Mouse (Mus musculus): ENCODE measurements around the gene Stil. TPM values are rescaled to one million over a fixed set of nuclear protein-coding genes. Genes with fewer than 3 reads are reported as not detected.
"Not testable (repeated sequence)": the region's sequence is repeated elsewhere in the genome, so short reads cannot be mapped to it uniquely, and the experiment has no call there.

Stil gene
- 1.8 and 2.6 TPM in 2 replicates for polyA plus RNA-seq (2015; fragmentation: Nextera tagmentation; extraction: Ambion mirVana)

- Histone ChIP-seq H3K4me2 (peak within 1 kb of the TSS; percentile 93), H3K27ac (peak within 1 kb of the TSS; percentile 95), H3K4me3 (peak within 1 kb of the TSS; percentile 67), H3K27me3 (replicated peaks) (no peaks in the 10 kb centered on the region), H3K4me1 (peaks cover 15% of the 10 kb centered on the region), H3K9ac (peak within 1 kb of the TSS; percentile 69), H3K9me3 (no peaks in the 10 kb centered on the region), H3K36me3 (replicated peaks) (no peaks in the 10 kb centered on the region)
- ATAC-seq (replicated peaks), result peak; percentile 100
- under 1% methylated on average over 52 of the region's 52 CpGs for WGBS
Measured at GRCm38 (mm10) chr4:114999773-115000428, at the start of gene Stil. Gene Stil, plus strand, starts transcription at chr4:115000159.

DNA sequence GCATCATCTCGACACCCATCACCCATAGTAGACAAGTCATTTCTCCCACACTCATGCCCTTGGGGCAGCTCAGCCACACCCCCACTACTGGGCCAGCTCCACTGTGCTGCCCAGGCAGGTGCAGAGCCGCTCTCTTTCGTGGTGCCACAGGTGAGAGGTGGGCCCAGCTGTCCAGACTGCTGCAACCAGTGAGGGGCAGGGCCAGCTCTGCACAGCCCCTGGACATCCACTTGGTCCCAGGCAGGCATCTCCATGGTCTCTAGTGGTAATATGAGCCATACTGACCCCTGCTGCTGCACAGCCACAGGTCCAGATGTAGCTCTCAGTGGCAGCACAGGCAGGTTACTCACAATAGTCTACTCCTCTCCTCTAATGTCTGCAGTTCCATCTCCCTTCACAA, 46.8 kb upstream of the Stil start:
- WGBS, result 79% methylated on average over 3 of the region's 3 CpGs
- Histone ChIP-seq H3K27ac (no peak overlapping the region), H3K4me3 (no peak overlapping the region), H3K9ac (no peak overlapping the region), H3K36me3 (replicated peaks) (no peaks in the 10 kb centered on the region), H3K27me3 (replicated peaks) (no peaks in the 10 kb centered on the region), H3K9me3 (no peaks in the 10 kb centered on the region), H3K4me2 (no peak overlapping the region), H3K4me1 (no peaks in the 10 kb centered on the region)
- ATAC-seq (replicated peaks), result peak; percentile 62

DNA sequence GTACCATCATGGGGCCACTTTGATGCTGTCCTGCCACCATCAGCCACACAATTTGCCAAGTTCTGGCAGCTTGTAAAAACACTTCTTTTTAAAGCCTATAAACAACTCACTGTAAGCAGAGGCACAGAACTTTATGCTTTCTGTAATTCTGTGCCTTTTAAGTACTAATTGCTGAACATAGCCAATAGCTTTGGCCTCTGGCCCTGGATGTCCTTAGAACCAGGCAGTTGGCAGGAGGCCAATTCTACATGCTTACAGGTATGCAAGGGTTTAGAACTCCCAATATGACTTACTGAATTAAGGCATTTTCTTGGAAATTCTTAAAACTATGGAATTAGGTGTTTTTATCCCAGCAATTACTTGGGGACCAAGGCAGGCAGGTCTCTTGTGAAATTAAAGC, 42.6 kb upstream of the Stil start:
- Histone ChIP-seq H3K27me3 (replicated peaks) (no peaks in the 10 kb centered on the region), H3K4me1 (no peaks in the 10 kb centered on the region), H3K9ac (no peak overlapping the region), H3K27ac (no peak overlapping the region), H3K4me2 (no peak overlapping the region), H3K4me3 (no peak overlapping the region), H3K36me3 (replicated peaks) (0 out of 2 replicates have a peak, but pooled peaks cover 1% of the 10 kb centered on the region), H3K9me3 (no peaks in the 10 kb centered on the region)
- ATAC-seq (replicated peaks), result no peak

DNA sequence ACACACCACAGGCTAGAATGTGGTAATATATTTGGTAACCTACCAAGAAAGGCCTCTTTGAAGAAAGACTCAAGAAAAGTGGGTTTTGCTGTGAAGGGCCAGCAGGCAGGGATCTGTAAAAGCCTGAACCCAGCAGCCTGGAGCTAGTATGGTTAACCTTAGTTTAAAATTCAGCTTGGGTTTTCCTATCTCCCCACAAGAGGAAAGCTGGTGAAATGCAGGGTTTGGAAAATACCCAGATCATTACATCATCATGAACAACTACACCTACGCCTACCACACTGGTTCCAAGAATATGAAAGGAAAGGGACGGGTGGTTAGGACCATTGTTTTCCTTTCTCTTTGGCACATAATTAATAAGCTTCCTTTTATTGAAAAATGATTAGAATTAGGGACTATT, 41.7 kb upstream of the Stil start:
- Histone ChIP-seq H3K4me2 (no peak overlapping the region), H3K36me3 (replicated peaks) (peaks cover 2% of the 10 kb centered on the region; the same call in 1 of the 2 replicates), H3K27ac (no peak overlapping the region), H3K4me3 (no peak overlapping the region), H3K9me3 (no peaks in the 10 kb centered on the region), H3K4me1 (no peaks in the 10 kb centered on the region), H3K9ac (no peak overlapping the region), H3K27me3 (replicated peaks) (no peaks in the 10 kb centered on the region)
- no peak for ATAC-seq (replicated peaks)
- WGBS, result 83% methylated on average over 2 of the region's 2 CpGs

- H3K9me3 ChIP-seq, result no peaks in the 10 kb centered on the region
- no peak overlapping the region for H3K27ac ChIP-seq
- H3K9ac ChIP-seq, result no peak overlapping the region
- peaks cover 2% of the 10 kb centered on the region; the same call in 1 of the 2 replicates for H3K36me3 ChIP-seq (replicated peaks)
- no peaks in the 10 kb centered on the region for H3K27me3 ChIP-seq (replicated peaks)
- no peak for ATAC-seq (replicated peaks)
- WGBS, result 96% methylated on average over 4 of the region's 4 CpGs
- H3K4me1 ChIP-seq, result no peaks in the 10 kb centered on the region
- no peak overlapping the region for H3K4me3 ChIP-seq
- H3K4me2 ChIP-seq, result no peak overlapping the region
Measured at GRCm38 (mm10) chr4:114958786-114959185, 41.2 kb upstream of the Stil start.

DNA sequence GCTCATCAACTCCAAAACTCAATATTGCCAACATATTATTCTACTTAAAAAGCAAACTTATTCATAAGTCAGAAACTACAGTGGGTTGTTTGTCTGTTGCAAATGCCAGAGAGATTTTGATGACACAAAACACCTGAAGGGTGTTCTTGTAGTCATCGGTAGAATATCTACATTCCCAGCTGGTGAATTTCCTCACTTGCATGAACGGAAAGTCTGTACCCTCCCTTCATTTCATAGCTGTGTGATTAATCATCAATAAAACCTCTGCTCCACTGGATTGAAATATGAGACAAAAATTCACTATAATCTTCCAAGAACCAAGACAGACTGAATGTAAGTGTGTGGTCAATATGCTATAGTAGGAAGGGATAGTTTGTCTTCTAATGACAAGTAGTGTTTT, 40.4 kb upstream of the Stil start:
- no peak overlapping the region for H3K4me2 ChIP-seq
- H3K9me3 ChIP-seq, result no peaks in the 10 kb centered on the region
- 95% methylated on average over 2 of the region's 2 CpGs for WGBS
- no peaks in the 10 kb centered on the region for H3K27me3 ChIP-seq (replicated peaks)
- H3K36me3 ChIP-seq (replicated peaks), result peaks cover 2% of the 10 kb centered on the region; the same call in 1 of the 2 replicates
- H3K27ac ChIP-seq, result no peak overlapping the region
- H3K4me1 ChIP-seq, result no peaks in the 10 kb centered on the region
- H3K9ac ChIP-seq, result no peak overlapping the region
- H3K4me3 ChIP-seq, result no peak overlapping the region
- ATAC-seq (replicated peaks), result no peak

- H3K4me1 ChIP-seq; H3K27ac ChIP-seq; H3K4me2 ChIP-seq; H3K9me3 ChIP-seq; H3K9ac ChIP-seq; ATAC-seq (replicated peaks); H3K4me3 ChIP-seq; H3K27me3 ChIP-seq (replicated peaks): not testable (repeated sequence)
- H3K36me3 ChIP-seq (replicated peaks), result peaks cover 16% of the 10 kb centered on the region; the same call in 1 of the 2 replicates
- WGBS, result 95% methylated on average over 2 of the region's 2 CpGs
Measured at GRCm38 (mm10) chr4:114960881-114961280, 39.1 kb upstream of the Stil start.

- Histone ChIP-seq H3K4me1 (no peaks in the 10 kb centered on the region), H3K9ac (no peak overlapping the region), H3K9me3 (no peaks in the 10 kb centered on the region), H3K36me3 (replicated peaks) (peaks cover 18% of the 10 kb centered on the region), H3K27me3 (replicated peaks) (no peaks in the 10 kb centered on the region), H3K4me3 (no peak overlapping the region), H3K27ac (no peak overlapping the region), H3K4me2 (no peak overlapping the region)
- ATAC-seq (replicated peaks), result no peak
- WGBS, result 94% methylated on average over 5 of the region's 5 CpGs
Measured at GRCm38 (mm10) chr4:114970736-114971135, 29.2 kb upstream of the Stil start.

- H3K4me1 ChIP-seq, result no peaks in the 10 kb centered on the region
- 87% methylated on average over 1 of the region's 1 CpGs for WGBS
- no peak overlapping the region for H3K4me2 ChIP-seq
Measured at GRCm38 (mm10) chr4:114973229-114973740, 26.7 kb upstream of the Stil start.

GRCm38 (mm10) chr4:114982619-114983018, 17.3 kb upstream of the Stil start:
- Histone ChIP-seq H3K27ac (no peak overlapping the region), H3K9me3 (no peaks in the 10 kb centered on the region), H3K9ac (no peak overlapping the region), H3K4me3 (no peak overlapping the region), H3K27me3 (replicated peaks) (no peaks in the 10 kb centered on the region), H3K4me1 (peaks cover 21% of the 10 kb centered on the region), H3K4me2 (no peak overlapping the region), H3K36me3 (replicated peaks) (no peaks in the 10 kb centered on the region)
- no peak for ATAC-seq (replicated peaks)
- 90% methylated on average over 1 of the region's 1 CpGs for WGBS

More at GRCm38 (mm10) chr4:114973229-114973740, 26.7 kb upstream of the Stil start:
- H3K27ac ChIP-seq, result no peak overlapping the region
- no peak overlapping the region for H3K4me3 ChIP-seq
- H3K27me3 ChIP-seq (replicated peaks), result no peaks in the 10 kb centered on the region
- no peak overlapping the region for H3K9ac ChIP-seq
- 0 out of 2 replicates have a peak, but pooled peaks cover 3% of the 10 kb centered on the region for H3K36me3 ChIP-seq (replicated peaks)
- no peak for ATAC-seq (replicated peaks)
- no peaks in the 10 kb centered on the region for H3K9me3 ChIP-seq

GRCm38 (mm10) chr4:114983020-114983419, 16.9 kb upstream of the Stil start:
- H3K27me3 ChIP-seq (replicated peaks), result no peaks in the 10 kb centered on the region
- 95% methylated on average over 1 of the region's 1 CpGs for WGBS
- peaks cover 25% of the 10 kb centered on the region for H3K4me1 ChIP-seq
- H3K27ac ChIP-seq, result no peak overlapping the region
- H3K9me3 ChIP-seq, result no peaks in the 10 kb centered on the region
- no peaks in the 10 kb centered on the region for H3K36me3 ChIP-seq (replicated peaks)
- ATAC-seq (replicated peaks), result no peak
- H3K4me3 ChIP-seq, result no peak overlapping the region
- no peak overlapping the region for H3K9ac ChIP-seq
- no peak overlapping the region for H3K4me2 ChIP-seq

DNA sequence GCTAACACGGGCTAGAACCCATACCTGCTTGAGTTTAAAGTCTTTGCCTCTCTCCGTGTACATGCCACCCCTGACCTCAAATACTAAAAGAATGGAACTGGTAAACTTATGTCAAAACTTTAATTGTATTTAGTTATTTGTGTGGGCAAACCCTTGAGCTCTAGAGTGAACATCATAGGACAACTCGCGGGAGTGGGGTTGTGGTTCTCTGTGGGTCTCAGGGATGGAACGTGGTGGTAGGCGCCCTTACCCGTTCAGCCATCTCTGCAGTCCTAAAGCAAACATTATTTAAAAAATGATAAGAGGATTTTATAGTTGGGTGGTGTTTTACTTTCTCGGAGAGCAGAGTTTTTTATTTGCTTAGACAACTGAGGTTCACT, 13.8 kb upstream of the Stil start:
- H3K9ac ChIP-seq, result peak overlapping the region; percentile 90
- ATAC-seq (replicated peaks), result peak; percentile 73
- under 1% methylated on average over 8 of the region's 8 CpGs for WGBS

More for the DNA sequence above, 13.8 kb upstream of the Stil start:
- peak overlapping the region; percentile 75 for H3K4me2 ChIP-seq
- H3K9me3 ChIP-seq, result no peaks in the 10 kb centered on the region
- no peaks in the 10 kb centered on the region for H3K27me3 ChIP-seq (replicated peaks)
- H3K36me3 ChIP-seq (replicated peaks), result no peaks in the 10 kb centered on the region
- peaks cover 25% of the 10 kb centered on the region for H3K4me1 ChIP-seq
- peak overlapping the region; percentile 58 for H3K4me3 ChIP-seq
- H3K27ac ChIP-seq, result peak overlapping the region; percentile 99

Data from midbrain, embryonic 15.5 days (tissue).